Mouse (Mus musculus) erythroblast, embryonic 14.5 days (primary cell): ENCODE data around the gene Atm.

Experiments used
- GATA1 ChIP-seq: IDR thresholded peaks from 2 replicates; pipeline ENCODE4 v1.6.1; 2012; ENCODE audit warnings: low read length, inconsistent platforms, mixed read lengths
- TAL1 ChIP-seq: IDR thresholded peaks from 3 replicates; pipeline ENCODE4 v1.6.1; 2012; ENCODE audit warnings: low read length, inconsistent platforms, mixed read lengths

- no peak for TF ChIP-seq GATA1
- TF ChIP-seq TAL1: no peak
These were observed 132.3 kb downstream of the Atm start for GRCm38 (mm10) chr9:53404050-53404752.
